Mouse (Mus musculus): ENCODE results near the gene Cdh1. TPM values are rescaled to one million over a fixed set of nuclear protein-coding genes. Genes with fewer than 3 reads are reported as not detected.
"Not testable (repeated sequence)": the region's sequence is repeated elsewhere in the genome, so short reads cannot be mapped to it uniquely, and the experiment has no call there.

Gene Cdh1
- total RNA-seq (2014; fragmentation: Nextera tagmentation) (1.1 and 4.6 TPM in 2 replicates), total RNA-seq (2017) (0.88 and 1.6 TPM in 2 replicates)

- peak; percentile 42 for ATAC-seq (replicated peaks; ENCODE audit: poor library complexity, severe bottlenecking)
These were observed at the start of gene Cdh1 for GRCm38 (mm10) chr8:106603131-106603819. Cdh1 (plus strand) TSS chr8:106603351.

GRCm38 (mm10) chr8:106554011-106554410 is 49.1 kb upstream of the Cdh1 start:
- ATAC-seq (replicated peaks; ENCODE audit: poor library complexity, severe bottlenecking) = no peak

- peak; percentile 81 for ATAC-seq (replicated peaks; ENCODE audit: poor library complexity, severe bottlenecking)
These were observed 47.0 kb upstream of the Cdh1 start for GRCm38 (mm10) chr8:106556068-106556645.

GRCm38 (mm10) chr8:106559844-106560243 is 43.3 kb upstream of the Cdh1 start:
- ATAC-seq (replicated peaks; ENCODE audit: poor library complexity, severe bottlenecking) = peak; percentile 60

- peak; percentile 75 for ATAC-seq (replicated peaks; ENCODE audit: poor library complexity, severe bottlenecking)
These were observed 41.9 kb upstream of the Cdh1 start for GRCm38 (mm10) chr8:106561097-106561865.

- peak; percentile 79 for ATAC-seq (replicated peaks; ENCODE audit: poor library complexity, severe bottlenecking)
These were observed 39.4 kb upstream of the Cdh1 start for GRCm38 (mm10) chr8:106563691-106564182.

- ATAC-seq (replicated peaks; ENCODE audit: poor library complexity, severe bottlenecking) = no peak
These were observed 34.1 kb upstream of the Cdh1 start for GRCm38 (mm10) chr8:106569006-106569405.

- ATAC-seq (replicated peaks; ENCODE audit: poor library complexity, severe bottlenecking) = no peak
These were observed 32.8 kb upstream of the Cdh1 start for GRCm38 (mm10) chr8:106570386-106570785.

GRCm38 (mm10) chr8:106571551-106572172 is 31.5 kb upstream of the Cdh1 start:
- no peak for ATAC-seq (replicated peaks; ENCODE audit: poor library complexity, severe bottlenecking)

- ATAC-seq (replicated peaks; ENCODE audit: poor library complexity, severe bottlenecking) = not testable (repeated sequence)
These were observed 31.0 kb upstream of the Cdh1 start for GRCm38 (mm10) chr8:106572175-106572574.

GRCm38 (mm10) chr8:106573168-106573567 is 30.0 kb upstream of the Cdh1 start, which contains the start of gene Gm10073:
Gm10073 (minus strand) TSS chr8:106573461.
- not testable (repeated sequence) for ATAC-seq (replicated peaks; ENCODE audit: poor library complexity, severe bottlenecking)

- ATAC-seq (replicated peaks; ENCODE audit: poor library complexity, severe bottlenecking) = peak; percentile 83
These were observed 28.9 kb upstream of the Cdh1 start for GRCm38 (mm10) chr8:106574283-106574682.

GRCm38 (mm10) chr8:106576849-106577555 is 26.1 kb upstream of the Cdh1 start:
- peak; percentile 71 for ATAC-seq (replicated peaks; ENCODE audit: poor library complexity, severe bottlenecking)

GRCm38 (mm10) chr8:106579510-106579909 is 23.6 kb upstream of the Cdh1 start:
- ATAC-seq (replicated peaks; ENCODE audit: poor library complexity, severe bottlenecking) = no peak

- no peak for ATAC-seq (replicated peaks; ENCODE audit: poor library complexity, severe bottlenecking)
These were observed 21.6 kb upstream of the Cdh1 start for GRCm38 (mm10) chr8:106581344-106582088.

- no peak for ATAC-seq (replicated peaks; ENCODE audit: poor library complexity, severe bottlenecking)
These were observed 18.0 kb upstream of the Cdh1 start for GRCm38 (mm10) chr8:106584942-106585670.

- peak; percentile 84 for ATAC-seq (replicated peaks; ENCODE audit: poor library complexity, severe bottlenecking)
These were observed 17.5 kb upstream of the Cdh1 start for GRCm38 (mm10) chr8:106585671-106586037.

- no peak for ATAC-seq (replicated peaks; ENCODE audit: poor library complexity, severe bottlenecking)
These were observed 16.3 kb upstream of the Cdh1 start for GRCm38 (mm10) chr8:106586896-106587295.

Data from granulocyte monocyte progenitor cell, adult 5-6 weeks (primary cell).